Mouse (Mus musculus): ENCODE data around the gene Mrps15.
A peak's percentile ranks its signal among the peaks of the same experiment; 100 is the strongest.

The Mrps15 gene

GRCm38 (mm10) chr4:126058134-126058996 lies 11.6 kb downstream of the Mrps15 start, which contains the start of gene Oscp1:
Gene Oscp1, plus strand, starts transcription at chr4:126058565.
- no peak for TF ChIP-seq GATA4 (IDR thresholded peaks at IDR 0.05; ENCODE audit: insufficient replicate concordance, low read length)

- no peak for TF ChIP-seq GATA4 (IDR thresholded peaks at IDR 0.05; ENCODE audit: insufficient replicate concordance, low read length)
Observed at GRCm38 (mm10) chr4:126058997-126059362, 12.3 kb downstream of the Mrps15 start.

- no peak for TF ChIP-seq GATA4 (IDR thresholded peaks at IDR 0.05; ENCODE audit: insufficient replicate concordance, low read length)
Observed at GRCm38 (mm10) chr4:126062856-126063255, 16.1 kb downstream of the Mrps15 start.

- no peak for TF ChIP-seq GATA4 (IDR thresholded peaks at IDR 0.05; ENCODE audit: insufficient replicate concordance, low read length)
Observed at GRCm38 (mm10) chr4:126065241-126065640, 18.5 kb downstream of the Mrps15 start.

GRCm38 (mm10) chr4:126067401-126068077 lies 20.8 kb downstream of the Mrps15 start:
- no peak for TF ChIP-seq GATA4 (IDR thresholded peaks at IDR 0.05; ENCODE audit: insufficient replicate concordance, low read length)

GRCm38 (mm10) chr4:126068842-126069241 lies 22.1 kb downstream of the Mrps15 start:
- TF ChIP-seq GATA4 (IDR thresholded peaks at IDR 0.05; ENCODE audit: insufficient replicate concordance, low read length): no peak

GRCm38 (mm10) chr4:126077833-126078232 lies 31.1 kb downstream of the Mrps15 start:
- no peak for TF ChIP-seq GATA4 (IDR thresholded peaks at IDR 0.05; ENCODE audit: insufficient replicate concordance, low read length)

GRCm38 (mm10) chr4:126079266-126079665 lies 32.5 kb downstream of the Mrps15 start:
- no peak for TF ChIP-seq GATA4 (IDR thresholded peaks at IDR 0.05; ENCODE audit: insufficient replicate concordance, low read length)

GRCm38 (mm10) chr4:126081601-126082000 lies 34.9 kb downstream of the Mrps15 start:
- no peak for TF ChIP-seq GATA4 (IDR thresholded peaks at IDR 0.05; ENCODE audit: insufficient replicate concordance, low read length)

- no peak for TF ChIP-seq GATA4 (IDR thresholded peaks at IDR 0.05; ENCODE audit: insufficient replicate concordance, low read length)
Observed at GRCm38 (mm10) chr4:126083021-126083420, 36.3 kb downstream of the Mrps15 start.

- no peak for TF ChIP-seq GATA4 (IDR thresholded peaks at IDR 0.05; ENCODE audit: insufficient replicate concordance, low read length)
Observed at GRCm38 (mm10) chr4:126084382-126084781, 37.7 kb downstream of the Mrps15 start.

GRCm38 (mm10) chr4:126085996-126086576 lies 39.4 kb downstream of the Mrps15 start:
- TF ChIP-seq GATA4 (IDR thresholded peaks at IDR 0.05; ENCODE audit: insufficient replicate concordance, low read length): no peak

- TF ChIP-seq GATA4 (IDR thresholded peaks at IDR 0.05; ENCODE audit: insufficient replicate concordance, low read length): no peak
Observed at GRCm38 (mm10) chr4:126090101-126090847, 43.5 kb downstream of the Mrps15 start.

GRCm38 (mm10) chr4:126090848-126091124 lies 44.1 kb downstream of the Mrps15 start:
- peak; percentile 82; the same call in 1 of the 2 replicates for TF ChIP-seq GATA4 (IDR thresholded peaks at IDR 0.05; ENCODE audit: insufficient replicate concordance, low read length)

- TF ChIP-seq GATA4 (IDR thresholded peaks at IDR 0.05; ENCODE audit: insufficient replicate concordance, low read length): peak; percentile 88; the same call in 1 of the 2 replicates
Observed at GRCm38 (mm10) chr4:126091873-126092272, 45.1 kb downstream of the Mrps15 start.

Measured in liver, adult (tissue).